Mouse (Mus musculus) spleen, postnatal 14 days (tissue): Measurements from ENCODE around the gene Dnm3.

Experiments
- DNase-seq, 2 experiments: peaks; one replicate each; pipeline ENCODE4 v3.0.0; 2021 to 2022; ENCODE audit warnings: low spot score in 2 of 2

Gene Dnm3

DNA sequence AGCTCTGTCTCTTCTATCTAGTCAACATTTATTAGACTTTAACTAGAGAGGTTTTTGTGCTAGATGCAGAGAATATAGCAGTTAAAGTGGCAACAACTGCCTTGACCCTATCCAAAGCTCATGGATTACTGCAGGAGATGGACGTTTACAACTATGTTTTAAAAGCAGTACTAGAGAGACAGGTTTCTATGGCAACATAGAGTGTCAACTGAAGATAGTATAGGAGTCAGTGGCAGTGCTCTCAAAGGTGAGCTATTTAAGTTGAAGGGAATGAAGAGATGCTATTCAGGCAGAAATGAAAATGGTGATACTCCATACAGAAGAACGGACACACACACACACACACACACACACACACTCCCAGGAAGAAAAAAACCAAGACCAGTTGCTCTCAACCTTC, 225.0 kb downstream of the Dnm3 start:
- no peak for DNase-seq

DNA sequence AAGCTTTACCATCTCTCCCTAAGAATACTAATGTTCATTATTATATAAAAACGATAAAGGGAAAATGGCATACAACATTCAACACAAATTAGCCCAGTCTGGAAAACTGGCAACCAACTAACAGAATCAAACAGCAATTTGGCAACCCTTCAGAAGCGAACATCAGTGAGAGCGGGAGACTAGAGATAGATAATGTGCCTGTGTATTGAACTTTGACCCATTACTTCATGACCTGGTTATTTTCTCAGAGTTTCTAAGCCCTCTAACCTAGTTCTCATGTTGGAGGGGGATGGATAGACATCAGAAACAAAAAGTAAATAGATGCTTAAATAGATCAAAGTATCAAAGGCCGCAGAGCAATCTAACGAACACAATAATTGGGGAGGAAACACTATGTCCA, 230.6 kb downstream of the Dnm3 start:
- no peak for DNase-seq

DNA sequence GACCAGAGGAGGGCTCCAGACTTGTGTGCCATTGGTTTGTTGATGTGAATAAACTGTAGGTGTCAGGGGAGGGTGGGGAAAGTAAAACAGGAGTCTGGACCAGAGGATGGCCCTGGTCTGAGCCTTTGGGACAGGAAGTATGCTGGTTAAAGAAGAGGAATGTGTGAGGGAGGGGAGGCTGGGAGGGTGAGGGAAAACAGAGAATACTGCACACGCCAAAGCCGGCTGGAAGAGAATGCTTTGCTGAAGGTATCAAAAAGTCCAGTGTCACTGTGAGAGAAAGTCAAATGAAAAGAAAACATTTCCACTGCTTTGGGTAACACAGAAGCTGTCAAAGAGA, 234.2 kb downstream of the Dnm3 start:
- DNase-seq = no peak

DNA sequence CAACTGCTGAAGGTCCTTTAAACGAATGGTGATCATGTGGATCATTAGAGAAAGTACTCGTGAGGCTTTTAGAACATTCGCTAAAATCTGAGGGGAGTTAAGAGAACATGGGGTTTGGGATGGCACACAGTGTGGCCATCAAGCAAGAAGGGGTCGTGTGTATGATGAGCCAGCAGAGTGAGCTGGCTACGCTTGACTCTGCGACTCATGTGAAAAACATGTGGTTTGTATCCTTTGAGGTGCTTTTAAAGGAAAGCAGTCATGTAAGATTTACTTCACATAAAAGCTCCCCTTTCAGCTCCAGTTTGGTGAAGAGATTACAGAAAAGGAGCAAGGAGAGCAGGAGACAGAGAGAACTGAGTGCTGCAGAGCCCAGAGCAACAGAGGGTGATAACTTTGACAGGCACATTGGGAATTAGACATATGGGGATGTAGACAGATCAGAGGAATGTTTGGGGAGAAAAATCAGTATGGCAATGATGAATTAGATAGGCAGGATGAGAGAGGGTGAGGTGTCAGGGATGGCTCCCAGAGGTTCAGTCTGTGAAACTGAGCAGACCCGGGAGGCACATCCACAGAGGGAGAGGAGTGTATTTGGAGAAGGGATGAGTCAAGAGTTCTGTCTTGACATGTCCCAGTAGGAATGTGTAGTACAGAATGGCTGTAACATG, 234.7 kb downstream of the Dnm3 start:
- no peak for DNase-seq

DNA sequence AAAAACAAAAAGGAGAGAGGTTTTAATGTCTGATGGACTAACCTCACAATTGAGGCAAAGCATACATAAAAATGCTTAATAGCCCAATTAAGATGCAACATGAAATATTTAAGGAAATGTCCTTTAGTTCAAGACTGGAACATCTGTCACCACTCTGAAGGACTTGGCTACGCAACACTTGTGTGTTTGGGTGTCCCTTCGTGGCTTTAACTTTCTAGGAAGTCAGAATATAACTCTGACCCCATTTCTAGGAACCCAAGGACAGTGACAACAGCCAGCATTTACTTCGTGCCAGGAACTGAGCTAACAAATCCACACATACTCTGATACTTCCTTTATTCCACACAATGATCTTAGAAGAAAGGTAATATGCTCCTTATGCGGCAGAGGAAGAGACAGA, 237.1 kb downstream of the Dnm3 start:
- DNase-seq = no peak

DNA sequence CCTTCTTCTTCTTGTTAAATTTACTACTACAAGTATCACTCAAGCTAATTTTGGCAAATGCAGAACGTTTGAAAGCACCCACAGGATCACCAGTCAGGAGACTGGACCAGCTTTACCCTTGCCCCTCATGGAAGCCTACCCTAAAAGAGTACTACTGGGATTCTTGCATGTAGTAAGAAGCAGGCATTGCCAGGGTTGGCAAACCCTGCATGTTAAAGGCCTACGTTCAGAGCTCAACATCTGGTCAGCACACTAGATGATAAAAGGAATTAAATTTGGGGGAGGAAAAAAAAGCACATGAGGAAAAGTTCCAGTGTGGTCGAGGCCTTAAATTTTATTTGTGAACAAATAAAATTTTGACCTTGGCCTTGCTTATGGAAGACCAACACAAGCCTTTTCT, 239.2 kb downstream of the Dnm3 start:
- DNase-seq = no peak

DNA sequence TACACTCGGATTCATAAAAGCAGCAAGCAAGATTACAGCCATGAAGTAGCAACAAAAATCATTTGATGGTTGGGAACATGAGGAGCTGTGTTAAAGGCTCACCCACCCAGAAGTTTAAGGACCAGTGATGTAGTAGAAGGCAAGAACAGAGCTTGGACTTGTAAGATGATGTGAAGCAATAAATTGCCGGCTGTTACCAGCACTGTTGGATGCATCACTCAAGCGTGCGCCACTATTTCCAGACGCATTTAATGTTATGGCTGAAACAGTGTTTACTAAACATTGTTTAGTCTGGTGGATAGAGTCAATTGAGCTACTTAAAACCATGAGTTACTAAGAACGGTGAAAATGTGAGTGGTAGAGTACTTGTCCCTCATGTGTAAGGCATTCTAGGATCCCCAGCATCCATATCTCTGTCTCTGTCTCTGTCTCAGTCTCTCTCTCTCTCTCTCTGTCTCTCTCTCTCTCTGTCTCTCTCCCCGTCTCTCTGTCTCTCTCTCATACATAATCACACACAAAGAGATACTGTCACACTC, 241.1 kb downstream of the Dnm3 start:
- no peak for DNase-seq

DNA sequence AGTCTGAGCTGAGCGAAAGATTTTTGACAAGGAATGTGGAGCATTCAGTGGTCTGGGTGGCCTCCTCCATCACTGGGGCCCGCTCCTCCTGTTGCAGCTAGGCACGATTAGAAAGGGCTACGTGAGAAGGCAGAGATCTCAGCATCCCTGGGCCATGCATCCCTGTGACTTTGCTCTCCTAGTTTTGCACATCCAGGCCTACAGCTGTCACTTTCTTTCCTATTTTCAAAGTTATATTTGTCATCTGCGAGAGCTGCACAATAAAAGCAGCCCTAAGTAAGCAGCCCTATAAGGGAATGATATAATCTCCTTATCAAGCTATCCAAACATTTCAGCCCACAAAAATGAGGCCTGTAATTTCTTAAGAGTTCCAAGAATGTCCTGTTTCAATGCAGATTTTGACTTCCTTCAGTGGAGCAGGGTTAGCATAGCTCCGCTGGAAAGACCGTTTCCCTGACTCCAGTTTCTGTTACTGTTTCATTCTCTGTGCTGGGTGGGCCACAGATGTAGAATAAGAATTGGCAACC, 252.2 kb downstream of the Dnm3 start:
- DNase-seq = no peak

DNA sequence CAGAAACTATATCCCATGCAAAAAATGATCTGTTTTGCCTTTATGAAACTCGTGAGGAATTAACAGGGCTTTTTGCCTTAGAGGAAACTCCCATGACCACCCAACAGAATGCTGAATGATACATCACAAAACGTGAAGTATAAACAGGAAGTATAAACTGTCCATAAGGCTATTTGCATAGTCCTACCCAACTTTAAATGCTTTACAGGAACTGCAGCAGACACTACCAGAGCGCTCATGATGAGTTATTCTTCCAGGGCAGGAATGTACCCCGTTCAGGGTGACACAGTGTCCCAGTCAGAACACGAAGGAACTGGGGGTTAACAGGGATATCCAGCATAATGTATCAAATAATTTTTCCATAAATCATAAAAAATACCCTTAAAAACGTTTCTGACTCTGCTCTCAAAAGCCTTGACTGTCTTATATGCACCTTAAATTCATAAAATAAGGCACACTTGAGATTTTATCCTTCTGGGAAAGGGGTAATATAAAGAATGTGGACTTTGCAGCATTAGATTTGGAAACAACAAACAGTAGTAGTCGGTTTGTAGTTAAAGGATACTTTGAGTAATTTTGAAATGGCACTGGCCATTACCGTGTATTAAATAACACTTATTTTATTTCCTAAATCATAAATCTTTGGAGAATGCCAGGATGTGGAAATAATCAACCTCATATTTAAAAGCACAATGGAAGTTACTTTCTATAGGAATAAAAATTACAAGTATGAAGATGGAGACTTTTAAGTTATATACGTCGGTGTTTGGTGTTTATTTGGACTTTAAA, 252.8 kb downstream of the Dnm3 start:
- no peak for DNase-seq

DNA sequence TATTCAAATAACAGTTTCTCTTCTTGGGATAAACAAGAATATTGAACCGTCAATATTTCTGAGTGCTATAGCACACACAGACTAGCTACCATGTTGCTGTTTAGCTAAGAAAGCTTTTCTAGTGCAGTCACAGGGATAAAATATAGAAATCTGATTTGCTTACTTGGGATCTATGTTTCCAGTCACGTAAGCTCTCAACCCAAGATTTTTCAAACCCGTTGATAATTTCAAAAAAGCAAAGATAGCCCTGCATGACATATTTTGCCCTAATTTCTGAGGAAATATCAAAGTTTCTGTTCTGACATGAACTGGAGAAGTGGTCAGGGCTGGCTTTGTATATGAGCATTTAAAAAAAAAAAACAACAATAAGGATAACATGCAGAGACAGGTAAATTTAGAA, 253.8 kb downstream of the Dnm3 start:
- no peak for DNase-seq

DNA sequence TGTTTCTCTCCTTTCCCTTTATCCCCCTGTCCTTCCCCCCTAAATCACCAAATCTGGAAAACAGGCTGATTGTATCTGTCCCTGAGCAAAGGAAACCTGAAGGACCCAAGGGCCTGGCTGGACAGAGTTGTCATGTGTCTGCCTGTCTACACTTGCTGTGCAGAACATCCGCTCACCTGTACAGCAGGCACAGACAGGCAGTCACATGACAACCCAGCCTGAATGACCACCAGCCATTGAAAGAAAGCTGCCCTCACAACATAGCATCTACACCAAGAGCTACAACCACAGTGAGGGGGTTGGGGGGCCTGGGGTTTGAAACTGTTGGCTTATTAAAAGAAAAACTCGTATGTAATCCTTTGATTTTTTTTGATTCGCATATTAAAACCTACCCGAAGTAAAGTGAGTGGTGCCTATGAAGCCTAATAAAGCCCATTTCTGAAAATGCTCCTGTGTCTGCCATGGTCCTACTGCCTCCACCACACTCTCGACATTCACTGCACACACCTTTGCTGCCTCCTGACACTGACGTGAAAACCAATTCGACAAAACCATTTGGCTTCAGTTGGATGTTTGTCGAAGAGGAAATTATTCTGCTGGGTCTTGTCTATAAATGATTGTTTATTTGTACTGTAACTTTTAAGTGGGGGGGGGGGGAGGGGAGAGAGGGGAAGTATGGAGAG, 254.4 kb downstream of the Dnm3 start:
- DNase-seq = no peak

DNA sequence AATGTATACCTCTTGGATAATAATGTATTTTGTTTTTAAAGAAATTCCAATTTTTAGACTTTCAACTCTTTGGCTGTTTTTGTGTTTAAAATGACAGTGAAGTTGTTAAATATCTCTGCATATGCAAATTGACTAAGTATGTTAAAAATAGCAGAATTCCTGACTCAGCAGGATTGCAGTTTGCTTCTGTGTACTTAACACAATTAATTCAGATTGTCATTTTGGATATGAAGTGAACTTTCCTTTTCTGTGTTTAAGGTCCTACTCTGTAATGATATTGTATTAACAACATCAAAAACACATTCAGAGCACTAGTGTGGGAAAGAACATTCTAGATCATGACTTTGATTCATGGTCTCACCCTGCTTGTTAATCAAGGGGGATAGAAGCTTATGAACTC, 255.5 kb downstream of the Dnm3 start:
- DNase-seq = no peak

DNA sequence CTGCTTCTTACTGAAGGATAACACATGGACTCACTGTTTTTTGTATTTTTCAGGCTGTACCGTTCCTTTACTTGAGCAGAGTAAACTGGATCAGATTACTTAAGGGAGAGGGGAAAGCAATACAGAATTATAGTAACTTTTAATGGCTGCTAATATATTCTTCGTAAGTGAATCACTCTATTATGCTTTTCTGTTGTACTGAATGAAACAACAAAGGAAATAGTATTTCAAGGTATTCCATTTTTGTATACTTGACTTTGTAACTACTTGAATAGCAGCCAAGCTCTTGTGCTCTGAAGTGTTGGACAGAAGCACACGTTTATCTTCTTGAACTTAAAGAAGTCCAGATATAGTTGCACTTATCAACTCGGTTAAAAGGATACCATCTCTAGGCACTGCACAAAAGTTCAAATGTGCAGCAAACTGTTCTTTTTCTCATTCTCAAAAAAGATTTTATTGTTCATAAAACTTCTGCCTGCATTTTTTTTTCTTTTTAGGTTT, 256.0 kb downstream of the Dnm3 start:
- no peak for DNase-seq

DNA sequence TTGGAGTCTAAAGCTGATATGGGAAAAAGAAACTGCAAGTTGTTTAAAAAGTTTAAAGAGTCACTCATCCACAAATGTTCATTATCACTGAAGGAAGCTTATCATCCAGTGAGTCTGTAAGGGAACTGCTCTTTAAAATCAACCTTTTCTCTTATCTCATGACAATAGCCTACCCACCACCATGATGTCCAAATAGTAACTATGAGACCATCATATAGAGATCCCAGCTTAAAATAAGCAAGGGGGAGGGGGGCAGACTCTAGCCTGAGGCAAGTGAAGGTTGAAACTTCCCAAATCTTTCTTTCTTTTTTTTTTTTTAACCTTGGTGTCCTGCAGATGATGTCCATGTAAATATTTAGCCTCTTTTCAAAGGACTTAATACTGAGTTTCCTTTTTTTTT, 256.9 kb downstream of the Dnm3 start:
- no peak for DNase-seq

DNA sequence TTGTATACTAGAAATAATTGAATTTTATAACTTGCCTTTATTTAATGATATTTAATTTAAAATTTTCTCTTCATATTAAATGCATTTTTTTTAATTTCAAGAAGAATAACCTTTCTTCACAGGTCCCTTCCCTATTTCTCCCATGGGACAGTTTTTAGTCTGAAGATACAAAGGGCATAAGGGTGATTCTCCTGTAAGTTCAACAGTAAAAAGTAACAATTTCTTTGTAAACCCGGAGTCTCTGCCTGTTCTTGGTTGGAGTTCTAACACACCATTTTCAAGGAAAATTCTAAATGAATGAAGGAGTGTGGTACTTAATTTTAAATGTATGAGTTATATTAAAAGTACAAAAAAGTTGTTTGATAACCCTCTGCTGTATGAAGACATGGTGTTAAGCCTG, 258.1 kb downstream of the Dnm3 start:
- DNase-seq = no peak

DNA sequence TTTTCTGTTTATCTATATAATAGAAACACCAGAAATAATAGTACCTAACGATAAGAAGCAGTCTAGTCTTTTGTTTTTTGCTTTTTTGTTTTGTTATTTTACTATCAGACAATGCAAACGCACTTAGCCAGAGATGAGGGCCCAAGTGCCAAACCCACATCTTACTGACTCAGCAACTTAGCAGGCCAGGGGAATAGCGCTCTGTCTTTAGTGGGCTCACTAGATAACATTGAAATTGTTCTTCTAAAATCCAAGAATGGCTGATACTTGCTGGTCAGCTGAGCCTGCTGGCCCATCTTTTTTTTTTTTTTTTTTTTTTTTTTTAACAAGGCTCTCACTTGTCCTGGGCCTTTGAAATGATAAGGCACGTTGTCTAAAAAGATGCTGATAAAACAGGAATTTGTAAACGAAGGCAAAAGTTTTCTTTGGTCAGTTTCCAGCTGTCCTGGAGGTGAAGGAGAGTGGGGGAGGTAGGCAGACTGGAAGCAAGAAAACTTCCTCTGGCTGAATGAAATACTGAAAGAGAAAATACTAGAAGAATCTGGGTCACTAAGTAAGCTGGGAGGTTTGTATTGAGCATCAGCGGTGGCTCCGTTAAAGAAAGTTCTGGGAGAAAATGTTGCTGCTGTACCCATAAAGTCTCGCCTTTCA, 259.2 kb downstream of the Dnm3 start:
- DNase-seq = no peak

DNA sequence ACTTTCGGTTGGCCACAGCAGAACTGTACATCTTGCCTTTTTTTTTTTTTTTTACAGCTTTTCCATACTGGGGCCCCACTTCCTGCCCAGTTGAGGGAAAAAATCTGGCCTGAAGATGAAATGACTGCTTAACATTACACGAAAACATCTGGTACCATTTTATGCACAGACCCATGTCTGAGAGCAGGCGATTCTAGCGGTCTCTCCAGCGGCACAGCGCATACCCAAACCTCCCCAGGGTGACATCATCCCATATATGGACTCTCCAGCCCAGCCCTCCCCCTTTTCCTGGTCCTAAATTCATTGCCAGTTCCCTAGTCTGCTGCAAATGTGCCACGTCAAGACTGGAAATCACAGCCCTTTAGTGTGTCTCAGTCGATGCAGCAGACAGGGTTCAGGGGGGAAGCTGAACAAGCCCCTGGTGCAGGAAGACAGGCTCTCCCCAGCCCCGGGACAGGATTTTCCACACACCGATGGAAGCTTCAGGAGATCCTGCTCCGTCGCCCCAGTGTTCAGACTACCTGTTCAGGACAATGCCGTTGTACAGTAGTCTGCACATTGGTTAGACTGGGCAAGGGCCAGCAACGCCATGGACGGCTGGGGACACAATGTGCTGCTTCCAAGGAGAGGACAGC, 260.4 kb downstream of the Dnm3 start:
- DNase-seq = no peak

DNA sequence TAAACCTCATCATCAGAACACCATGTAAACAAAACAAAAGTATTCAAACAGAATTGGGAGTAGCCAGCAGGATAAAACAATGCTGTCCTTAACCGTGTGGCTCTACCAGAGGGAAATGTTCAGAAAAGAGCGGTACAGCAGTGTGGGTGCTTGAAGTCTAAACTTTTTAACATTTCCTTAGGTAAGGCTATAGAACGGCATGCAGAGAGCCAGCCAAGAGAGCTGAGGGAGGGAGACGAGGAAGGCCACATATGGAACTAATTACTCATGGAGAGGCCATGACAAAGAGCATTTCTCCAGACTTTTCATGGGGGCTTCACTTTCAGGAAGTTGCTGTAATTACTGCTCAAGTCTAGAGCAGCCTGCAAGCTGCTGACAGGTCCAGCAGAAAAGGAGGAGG, 261.2 kb downstream of the Dnm3 start:
- no peak for DNase-seq

DNA sequence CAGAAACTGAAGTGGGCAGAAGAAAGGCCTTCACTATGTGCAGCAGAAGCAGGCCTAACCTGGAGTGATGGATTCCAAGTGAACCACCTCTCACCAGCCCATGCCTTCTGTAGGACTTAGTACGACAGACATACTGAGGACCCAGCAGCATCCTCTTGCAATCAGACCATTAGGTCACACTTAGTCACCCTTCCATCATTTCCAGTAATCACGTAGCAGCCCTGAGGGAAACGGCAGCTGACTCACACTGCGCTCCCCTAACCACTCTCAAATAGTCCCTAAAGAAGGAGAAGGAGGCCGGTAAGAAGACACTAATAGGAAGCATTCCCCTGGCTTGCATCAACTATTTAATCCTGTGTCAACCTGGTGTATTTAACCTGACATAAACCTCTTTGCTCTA, 262.1 kb downstream of the Dnm3 start:
- DNase-seq = no peak

DNA sequence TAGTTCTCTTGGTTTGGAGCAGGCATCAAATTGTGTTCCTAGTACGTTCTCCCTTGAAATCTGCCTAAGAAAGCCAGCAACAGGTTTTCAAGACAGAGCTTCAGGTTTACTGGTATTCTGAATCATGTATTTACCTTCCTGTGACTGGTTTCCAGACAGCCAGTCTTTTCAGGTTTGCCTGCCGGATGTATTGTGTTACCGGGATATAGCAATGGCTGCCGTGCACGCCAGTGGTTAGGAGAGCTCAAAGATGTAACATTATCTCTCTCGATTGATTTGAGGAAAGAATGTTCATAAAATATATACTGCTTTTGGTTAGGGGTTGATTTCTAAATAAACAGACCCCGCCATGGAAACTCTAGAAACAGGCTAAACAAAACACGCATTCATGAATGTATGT, 264.8 kb downstream of the Dnm3 start:
- DNase-seq = no peak

DNA sequence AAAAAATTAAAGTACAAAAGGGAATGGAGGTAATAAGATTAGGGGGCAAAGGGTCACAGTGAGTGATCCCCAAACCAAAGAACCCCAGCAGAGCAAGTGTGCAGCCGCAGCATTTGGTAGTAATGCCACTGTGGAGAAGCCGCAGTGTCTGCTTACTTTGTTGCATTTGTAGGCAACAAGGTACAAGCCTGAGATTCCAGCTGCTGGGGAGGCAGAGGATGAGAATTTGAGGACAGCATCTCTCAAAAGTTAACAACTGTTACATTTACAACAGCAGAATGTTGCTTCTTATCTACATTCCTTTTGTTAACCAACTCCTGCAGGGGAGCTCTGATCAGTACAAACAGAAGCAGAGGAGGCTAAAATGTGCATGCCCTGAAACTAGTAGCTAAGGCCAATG, 267.3 kb downstream of the Dnm3 start:
- no peak for DNase-seq
